Mouse (Mus musculus): Measurements from ENCODE around the gene Gpx2. TPM values are rescaled to one million over a fixed set of nuclear protein-coding genes. Genes with fewer than 3 reads are reported as not detected.
"Not testable (repeated sequence)": the region's sequence is repeated elsewhere in the genome, so short reads cannot be mapped to it uniquely, and the experiment has no call there.

Gpx2 gene
- total RNA-seq, 2 experiments from 2014 or later, result not detected

DNA sequence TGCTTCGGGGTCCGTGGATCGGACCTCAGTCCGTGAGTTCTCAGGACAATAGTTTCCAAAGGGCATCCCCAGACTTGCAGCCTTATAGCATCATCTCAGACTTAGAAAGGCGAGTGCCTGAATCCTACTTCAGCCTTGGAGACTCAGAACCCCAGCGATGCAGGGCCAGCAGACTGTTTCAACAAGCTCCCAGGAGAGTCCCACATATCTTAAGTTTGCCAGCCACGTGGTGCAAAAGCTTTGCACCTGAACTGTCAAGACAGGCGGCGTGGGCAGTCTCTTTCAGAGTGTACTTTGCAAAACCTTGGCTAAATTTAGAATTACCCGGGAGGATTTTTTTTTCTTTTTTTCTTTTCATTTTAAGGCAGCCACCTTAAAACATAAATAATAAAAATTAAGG is 12.4 kb upstream of the Gpx2 start:
- no peak for DNase-seq
- intact Hi-C loops (cut with DNase I; ENCODE audit: low total_unique reads), result no loop called here

DNA sequence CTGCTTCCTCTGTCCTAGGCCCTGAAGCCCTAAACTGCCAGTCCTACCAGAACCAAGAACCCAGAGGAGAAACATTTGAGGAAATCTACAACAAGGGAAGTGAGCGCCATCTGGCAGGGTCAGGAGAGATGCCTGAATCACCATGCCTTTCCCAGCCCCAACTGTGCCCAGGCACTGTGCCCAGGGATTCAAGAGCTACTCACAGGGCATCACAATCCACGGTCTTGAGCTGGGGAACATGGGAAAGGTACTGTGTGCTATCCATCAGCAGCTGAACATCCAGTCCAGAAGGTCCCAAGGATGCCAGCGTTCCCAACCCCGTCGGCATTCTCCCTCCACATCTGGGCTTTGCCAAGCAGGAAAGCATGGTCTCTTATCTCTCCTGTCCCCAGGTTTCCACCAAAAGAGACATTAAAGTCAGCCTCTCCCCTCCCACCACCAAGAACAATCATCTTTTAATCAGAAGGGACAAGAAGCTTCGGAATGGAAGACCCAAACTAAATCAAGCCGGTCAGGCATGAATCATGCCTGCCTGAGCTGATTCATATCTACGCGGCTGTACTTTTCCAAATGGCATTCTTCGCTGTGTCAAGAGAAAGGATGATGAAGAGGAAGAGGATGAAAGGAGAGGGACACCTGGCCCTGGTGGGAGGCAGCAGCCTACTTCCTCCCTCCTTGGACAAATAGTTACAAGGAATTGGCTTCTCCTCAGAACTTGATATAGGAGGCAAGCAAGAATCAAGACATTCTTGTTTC is 9.9 kb upstream of the Gpx2 start:
- DNase-seq, result no peak
- intact Hi-C loops (cut with DNase I; ENCODE audit: low total_unique reads), result no loop called here

DNA sequence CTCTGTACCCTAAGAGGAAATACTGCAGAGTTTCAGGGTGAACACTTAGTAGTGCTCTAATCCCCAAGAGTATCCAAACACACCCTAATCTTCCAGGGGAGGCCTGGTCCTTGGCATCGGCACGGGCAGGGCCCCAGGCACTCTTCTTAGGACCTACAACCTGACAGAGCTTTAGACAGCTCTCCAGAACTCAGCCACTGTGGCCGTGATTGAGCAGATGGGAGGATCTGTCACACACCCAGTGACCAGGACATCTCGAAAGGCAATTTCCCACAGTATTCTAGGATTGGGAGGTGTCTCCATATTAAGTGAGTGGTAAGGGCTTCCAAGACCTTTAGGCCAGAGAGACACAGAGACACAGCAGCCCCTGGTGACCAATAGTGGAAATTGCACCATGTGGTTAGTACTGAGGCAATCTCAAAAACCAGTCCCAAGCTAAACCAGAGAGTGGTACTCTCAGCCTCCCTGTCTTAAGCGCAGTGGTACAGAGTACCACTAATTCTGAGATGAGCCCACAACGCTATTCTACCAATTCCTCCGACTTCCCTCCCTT is 8.4 kb upstream of the Gpx2 start:
- intact Hi-C loops (cut with DNase I; ENCODE audit: low total_unique reads), result no loop called here
- peak; percentile 28 for DNase-seq

DNA sequence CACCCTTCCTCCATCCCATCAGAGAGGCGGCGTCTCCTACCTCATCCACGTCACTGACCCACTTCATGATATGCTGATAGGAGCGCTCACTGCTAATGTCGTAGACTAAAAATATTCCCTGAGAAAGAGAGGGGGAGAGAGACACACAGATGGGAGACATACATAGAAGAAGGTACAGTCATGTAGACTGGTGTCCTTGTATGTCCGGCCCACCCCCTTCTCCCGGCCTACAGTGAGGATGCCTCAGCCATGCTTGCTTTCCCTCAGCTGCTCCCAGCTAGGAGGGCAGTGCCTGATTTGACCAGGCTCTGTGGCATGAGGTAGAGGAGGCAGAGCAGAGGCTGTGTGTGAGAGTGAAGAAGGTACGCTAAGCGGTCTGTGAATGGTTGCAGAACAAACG is 7.7 kb upstream of the Gpx2 start:
- intact Hi-C loops (cut with DNase I; ENCODE audit: low total_unique reads), result no loop called here
- DNase-seq, result no peak

DNA sequence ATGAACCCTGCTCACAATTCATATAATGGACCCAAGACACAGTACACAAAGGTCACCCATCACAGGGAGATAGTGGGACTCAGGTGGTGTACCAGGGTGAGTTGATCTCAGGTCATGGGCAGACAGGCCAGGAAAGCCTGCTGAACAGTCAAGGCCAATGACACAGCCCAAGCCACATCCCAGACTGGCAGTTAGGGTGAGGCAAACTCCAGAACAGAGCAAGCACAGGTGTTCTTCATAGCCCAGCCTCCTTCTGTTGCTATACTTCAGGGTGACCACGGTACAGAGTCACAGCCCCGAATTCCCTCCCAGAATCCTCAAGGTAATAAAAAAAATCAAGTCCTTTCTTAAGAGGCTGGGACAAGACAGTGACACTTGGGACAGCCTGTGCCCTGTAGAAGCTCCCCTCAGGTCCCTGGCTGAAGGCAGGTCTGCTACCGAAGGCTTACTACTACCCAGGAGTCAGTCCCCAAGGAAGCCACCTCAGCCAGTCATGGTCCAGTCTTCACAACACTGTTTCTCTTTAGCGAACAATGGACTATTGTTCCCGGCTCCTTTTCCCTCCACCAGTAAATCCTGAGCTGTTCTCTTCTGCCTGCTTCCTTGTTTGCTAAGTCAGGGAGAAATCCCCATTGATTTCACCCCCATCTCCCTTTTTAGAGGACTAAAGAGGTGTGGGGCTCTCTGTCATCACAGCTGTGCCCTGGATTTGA is 2.8 kb upstream of the Gpx2 start:
- intact Hi-C loops (cut with DNase I; ENCODE audit: low total_unique reads), result no loop called here
- DNase-seq, result no peak

DNA sequence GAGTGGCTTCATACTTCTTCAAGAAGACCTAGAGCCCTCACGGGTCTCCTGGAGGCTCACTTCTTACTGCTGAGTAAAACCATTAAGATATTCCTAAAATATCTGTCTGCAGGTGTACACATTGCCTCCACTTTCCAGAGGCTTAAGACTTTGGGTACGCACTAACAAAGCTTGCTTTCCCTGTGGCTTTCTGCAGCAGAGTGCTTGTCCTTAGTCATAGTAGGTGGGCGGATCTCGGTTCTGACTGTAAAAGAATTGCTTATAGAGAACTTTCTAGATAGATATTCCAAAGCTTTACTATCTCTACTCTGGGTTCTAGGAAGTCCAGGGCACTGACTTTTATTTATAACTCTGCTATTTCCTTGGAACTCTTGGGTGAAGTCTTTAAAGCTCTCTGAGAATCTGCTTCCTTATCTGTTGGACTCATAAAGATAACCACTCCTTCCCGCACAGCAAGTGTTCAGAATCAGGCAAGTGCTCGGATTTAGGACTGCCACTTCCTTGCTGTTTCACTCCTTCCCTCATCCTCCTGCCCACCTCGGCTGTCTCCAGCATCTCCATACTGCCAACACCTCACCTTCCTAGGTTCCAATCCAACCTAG is 1.7 kb upstream of the Gpx2 start:
- intact Hi-C loops (cut with DNase I; ENCODE audit: low total_unique reads), result no loop called here

DNA sequence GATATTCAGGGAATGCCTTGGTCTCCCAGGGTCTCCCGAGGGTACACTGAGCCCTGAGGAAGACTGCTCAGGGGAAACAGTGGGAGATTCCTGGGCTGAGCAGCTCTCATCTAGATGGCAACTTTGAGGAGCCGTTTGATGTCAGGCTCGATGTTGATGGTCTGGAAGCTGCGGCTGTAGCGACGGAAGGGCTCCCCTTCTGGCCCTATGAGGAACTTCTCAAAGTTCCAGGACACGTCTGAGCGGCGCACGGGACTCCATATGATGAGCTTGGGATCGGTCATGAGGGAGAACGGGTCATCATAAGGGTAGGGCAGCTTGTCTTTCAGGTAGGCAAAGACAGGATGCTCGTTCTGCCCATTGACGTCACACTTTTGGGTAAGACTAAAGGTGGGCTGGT is 2.8 kb downstream of the Gpx2 start:
- DNase-seq; intact Hi-C loops (cut with DNase I; ENCODE audit: low total_unique reads): not testable (repeated sequence)

More for the DNA sequence above, 1.7 kb upstream of the Gpx2 start:
- no peak for DNase-seq

DNA sequence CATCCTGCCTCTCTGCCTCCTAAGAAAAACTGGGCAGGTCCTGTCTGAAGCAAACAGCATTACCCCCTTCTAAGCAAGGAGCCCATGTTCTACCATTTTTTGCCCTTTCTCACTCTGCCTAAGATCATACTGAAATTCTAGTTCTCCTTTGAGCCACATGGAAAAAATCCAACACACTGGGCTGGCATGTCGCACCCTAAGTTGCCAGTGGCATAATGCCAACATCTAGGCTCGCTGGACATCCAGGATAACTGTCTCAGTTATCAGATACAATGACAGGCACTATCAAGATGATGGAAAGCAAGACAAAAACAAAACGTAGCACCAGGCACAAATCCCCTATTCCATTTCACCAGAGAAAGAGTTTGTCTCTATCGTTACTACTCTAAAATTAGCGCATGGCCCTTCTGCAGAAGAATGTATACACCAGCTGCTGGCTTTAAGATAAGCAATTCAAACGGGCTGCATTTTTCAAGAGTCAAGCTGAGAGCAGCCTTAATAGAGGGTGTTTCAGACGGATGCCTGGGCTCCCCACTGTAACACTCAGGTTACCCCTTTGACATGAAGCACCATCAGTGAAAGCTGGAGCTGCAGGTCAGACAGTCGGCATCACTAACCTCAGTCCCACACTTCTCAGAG is 4.8 kb downstream of the Gpx2 start:
- DNase-seq, result no peak
- intact Hi-C loops (cut with DNase I; ENCODE audit: low total_unique reads), result no loop called here

DNA sequence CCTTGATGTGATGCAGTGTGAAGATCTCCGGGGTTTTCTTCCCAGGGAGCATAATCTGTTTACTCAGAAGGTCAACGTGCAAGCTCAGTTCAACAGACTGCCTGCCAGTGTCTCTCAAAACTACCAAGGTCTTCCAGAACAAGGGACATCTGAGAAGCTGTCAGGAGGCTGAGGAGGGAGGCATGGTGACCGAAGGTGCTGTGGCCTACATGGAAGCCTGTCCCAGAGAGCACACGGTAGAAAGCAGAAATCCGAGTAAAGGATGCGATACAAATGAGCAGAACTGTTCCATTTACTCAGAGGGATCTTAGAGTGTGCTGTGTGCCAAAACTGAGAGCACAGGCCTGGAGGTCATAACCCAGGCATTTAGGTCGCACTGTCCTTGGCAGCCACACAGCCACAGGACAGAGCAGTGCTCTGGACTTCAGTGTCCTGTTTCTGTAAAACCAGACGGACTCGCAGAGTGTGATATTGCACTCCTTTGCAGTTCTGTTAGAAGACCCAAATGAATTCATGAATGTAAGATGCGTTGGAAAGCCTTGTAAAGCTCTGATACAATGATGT is 11.2 kb downstream of the Gpx2 start:
- DNase-seq, result no peak
- intact Hi-C loops (cut with DNase I; ENCODE audit: low total_unique reads), result no loop called here

DNA sequence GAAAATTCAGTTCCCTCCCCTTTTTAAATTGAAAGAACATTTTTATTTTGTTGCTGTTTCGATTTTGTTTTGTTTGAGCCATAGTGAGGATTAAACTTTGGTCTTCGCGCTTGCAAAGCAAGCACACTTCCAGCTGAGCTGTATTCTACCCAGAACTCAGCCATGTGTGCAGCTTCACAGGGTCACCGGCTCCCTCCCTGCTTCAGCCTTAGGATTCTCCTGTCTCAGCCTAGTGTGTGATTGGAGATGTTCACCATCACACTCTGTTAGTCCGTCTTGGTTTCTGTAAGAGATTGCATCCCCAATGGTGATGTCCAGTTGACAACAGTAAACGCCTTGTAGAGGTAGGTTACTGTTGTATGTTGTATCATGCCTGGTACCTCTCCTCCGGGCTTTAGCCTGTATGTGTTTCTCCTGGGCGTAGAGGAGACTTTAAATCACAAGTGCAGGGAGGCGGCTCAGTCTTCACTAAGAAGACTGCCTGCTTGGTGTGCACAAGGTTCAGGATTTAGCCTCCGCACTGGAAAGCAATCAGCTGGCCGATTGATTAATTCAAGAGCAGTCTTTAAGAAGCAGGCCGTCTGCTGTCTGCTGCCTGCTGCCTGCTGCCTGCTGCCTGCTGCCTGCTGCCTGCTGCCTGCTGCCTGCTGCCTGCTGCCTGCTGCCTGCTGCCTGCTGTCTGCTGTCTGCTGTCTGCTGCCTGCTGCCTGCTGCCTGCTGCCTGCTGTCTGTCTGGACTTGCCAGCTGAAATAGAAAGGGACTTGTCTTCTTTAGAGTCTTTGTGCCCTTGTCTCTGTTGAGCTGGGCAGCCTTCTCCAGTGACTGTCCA is 14.5 kb downstream of the Gpx2 start:
- intact Hi-C loops (cut with DNase I; ENCODE audit: low total_unique reads), result no loop called here
- no peak for DNase-seq

DNA sequence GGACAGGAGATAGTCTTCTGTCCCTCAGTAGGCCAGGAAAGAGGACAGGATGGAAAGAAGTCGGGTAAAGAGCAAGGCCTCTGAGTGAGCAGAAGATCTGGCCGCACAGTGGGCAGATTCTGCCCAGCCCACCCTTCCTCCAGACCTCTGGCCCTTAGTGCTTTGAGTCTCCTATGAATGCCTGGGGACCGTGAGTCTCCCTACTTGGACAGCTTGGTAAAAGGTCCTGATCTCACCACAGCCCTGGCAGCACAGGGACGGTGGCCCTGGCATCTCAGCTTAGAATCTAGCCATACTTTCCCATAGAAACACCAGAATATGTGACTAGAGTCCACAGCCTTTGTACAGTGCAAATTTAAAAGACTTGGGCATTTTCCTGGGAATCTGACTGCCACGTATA is 15.4 kb downstream of the Gpx2 start:
- intact Hi-C loops (cut with DNase I; ENCODE audit: low total_unique reads), result no loop called here
- DNase-seq, result no peak

DNA sequence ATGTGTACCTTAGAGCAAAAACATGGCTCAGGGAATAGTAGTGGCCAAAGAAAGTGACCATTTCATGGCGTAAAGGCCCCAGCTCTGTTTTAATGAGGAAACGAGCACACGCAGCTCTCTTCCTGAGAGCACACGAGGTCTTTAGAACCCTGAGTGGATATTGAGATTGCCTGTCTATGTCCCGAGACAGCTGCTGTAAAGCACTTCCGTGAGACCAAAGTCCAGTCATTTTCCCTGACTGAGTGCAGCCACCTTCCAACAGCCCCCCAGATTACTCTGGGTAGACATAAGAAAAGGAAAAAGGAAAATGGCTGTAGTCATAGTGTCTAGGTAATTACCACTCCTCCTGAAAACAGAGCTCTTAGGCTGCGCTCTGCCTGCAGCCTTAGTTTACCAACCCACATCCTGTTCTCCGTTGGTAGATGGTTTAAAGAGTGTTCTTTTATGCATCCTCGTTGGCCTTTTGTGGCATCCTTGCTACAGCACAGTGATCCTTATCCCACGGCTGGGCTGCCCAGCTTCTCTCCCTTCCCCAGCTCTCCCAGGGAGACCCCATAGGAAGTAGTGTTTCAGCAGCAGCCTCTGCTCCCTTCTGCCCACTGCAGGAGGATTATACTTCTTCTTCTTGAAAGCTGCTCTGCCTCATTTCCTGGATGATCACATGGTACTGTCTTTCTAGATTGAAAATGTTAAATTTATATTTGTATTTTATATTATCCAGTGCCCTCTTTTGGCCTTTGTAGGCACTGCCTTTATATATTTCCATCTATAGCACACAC is 16.9 kb downstream of the Gpx2 start:
- intact Hi-C loops (cut with DNase I; ENCODE audit: low total_unique reads), result no loop called here
- DNase-seq, result no peak

DNA sequence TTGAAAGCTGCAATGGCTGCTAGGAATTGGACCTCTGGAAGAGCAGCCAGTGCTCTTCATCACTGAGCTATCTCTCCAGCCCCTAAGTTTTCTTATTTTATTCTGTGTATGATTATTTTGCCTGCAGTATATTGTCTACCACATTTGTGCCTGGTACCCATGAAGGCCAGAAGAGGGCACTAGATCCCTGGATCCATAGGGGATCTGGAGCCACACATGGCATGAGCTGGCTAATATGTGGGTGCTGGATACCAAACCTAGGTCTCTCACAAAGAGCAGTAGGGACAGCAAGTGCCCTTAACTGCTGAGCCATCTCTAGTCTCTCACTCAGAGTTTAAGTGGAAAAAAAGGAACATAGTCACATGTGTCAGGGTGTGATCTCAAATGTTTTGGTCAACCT is 17.5 kb downstream of the Gpx2 start:
- intact Hi-C loops (cut with DNase I; ENCODE audit: low total_unique reads), result no loop called here
- DNase-seq, result no peak

DNA sequence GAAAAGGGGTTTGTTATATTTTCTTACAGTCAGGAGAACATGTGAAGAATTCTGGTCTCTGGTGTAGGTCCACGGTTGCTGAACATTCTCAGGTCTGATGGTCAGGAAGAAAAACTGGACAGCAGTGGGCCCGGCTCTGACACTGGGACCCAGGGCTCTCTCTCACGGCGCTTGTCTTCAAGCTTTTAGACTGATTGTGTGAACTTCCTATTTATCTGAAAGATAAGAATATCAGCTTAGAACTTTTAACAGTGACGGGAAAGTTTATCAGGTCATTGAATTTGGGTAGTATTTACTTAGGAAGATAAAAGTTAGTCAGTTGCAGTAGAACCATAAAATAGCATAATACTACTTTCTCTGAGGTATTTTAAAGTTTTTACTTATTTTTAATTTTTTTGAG is 18.5 kb downstream of the Gpx2 start:
- DNase-seq, result no peak
- intact Hi-C loops (cut with DNase I; ENCODE audit: low total_unique reads), result no loop called here

DNA sequence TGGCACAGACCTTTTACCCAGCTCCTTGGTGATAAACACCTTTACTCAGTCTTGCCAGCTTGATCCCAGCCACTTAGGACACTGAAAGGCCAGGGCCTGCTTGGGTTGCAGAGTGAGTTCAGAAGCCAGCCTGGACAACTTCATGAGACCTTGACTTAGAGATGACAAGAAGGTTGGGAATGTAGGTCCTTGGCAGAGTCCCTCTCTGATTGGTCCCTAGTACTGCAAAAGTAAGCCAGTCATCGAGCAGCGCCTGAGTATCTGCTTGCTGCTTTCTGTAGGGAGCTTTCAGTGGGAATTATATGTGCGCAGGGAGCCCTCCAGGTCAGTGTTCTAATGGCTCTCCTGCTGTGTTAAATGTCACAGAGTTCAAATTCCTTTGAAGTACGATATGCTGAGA is 20.2 kb downstream of the Gpx2 start:
- no peak for DNase-seq
- intact Hi-C loops (cut with DNase I; ENCODE audit: low total_unique reads), result no loop called here

DNA sequence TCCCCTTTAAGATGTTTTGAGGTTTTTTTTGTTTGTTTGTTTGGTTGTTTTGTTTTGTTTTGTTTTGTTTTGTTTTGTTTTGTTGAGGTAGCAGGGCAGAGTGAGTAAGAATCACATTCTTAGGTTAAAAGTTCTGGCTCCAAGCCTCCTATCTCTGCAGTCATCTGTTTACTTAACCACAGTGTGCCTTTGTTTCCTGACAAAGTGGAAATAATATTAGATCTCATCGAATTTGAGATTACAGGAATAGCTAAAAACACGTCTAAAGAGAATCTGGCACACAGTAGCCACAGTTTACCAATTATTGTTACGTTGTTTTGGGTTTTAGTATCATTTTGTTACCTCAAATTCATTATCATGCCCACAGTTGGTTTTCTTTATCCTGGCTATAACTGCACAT is 20.7 kb downstream of the Gpx2 start:
- no peak for DNase-seq
- intact Hi-C loops (cut with DNase I; ENCODE audit: low total_unique reads), result no loop called here

DNA sequence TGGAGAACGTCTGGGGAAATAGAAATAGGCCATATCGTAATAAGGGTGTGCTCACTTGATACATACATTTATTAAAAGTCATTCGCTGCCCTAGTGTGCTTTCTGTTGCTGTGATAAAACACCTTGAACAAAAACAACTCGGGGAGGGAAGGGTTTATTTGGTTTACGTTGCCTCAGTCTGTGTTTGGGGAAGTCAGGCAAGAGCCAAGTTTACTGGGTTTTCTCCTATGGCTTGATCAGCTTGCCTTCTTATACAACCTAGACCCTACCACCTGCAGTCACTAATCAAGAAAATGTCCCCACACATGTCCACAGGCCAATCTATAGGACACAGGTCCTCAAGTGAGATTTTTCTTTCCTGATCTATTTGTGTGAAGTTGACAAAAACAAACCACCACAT is 23.8 kb downstream of the Gpx2 start:
- intact Hi-C loops (cut with DNase I; ENCODE audit: low total_unique reads), result no loop called here
- no peak for DNase-seq

DNA sequence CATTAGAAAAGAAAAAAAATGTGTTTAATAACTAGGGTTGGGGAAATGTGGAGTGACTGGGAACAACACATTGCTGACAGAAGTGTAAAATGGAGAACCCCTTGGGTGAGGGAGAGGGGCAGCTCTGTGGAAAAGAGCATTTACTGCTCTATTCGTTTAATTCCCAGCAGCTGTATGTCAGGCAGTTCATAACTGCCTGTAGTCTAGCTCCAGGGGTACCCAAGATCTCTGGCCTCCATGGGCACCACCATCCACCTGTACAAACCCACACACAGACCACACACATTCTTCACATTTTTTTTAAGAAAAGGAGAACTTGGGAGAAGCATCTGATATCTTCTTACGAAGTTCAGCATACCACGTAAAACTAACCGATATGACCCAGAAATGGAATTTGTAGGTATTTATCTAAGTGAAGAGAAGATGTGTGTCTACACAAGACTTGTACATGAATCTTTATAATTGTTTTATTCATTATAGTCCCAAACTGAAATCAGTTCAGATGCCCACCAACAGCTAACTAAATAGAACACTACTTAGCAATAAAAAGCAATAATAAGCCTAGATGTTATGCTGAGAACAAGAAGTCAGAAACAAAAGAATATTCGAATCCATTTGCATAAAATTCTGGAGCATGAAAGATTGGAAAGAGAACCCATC is 24.4 kb downstream of the Gpx2 start:
- intact Hi-C loops (cut with DNase I; ENCODE audit: low total_unique reads), result no loop called here

More for the DNA sequence above, 24.4 kb downstream of the Gpx2 start:
- DNase-seq, result no peak
